ENCODE assay signal across 23 mouse cellular contexts in genomic region chr11:68997080-68997479, GRCm38 (mm10). TPM values are rescaled to one million over a fixed set of nuclear protein-coding genes. Genes with fewer than 3 reads are reported as not detected.
DNase-seq lines count a peak whose midpoint lies in the region; ATAC-seq and TF ChIP-seq lines count a peak whose summit lies in the region.
"Had no signal": no experiment of that assay in that cellular context is flagged by ENCODE, and none has a peak within 500 bp of the region (broad histone marks: within the 10 kb centered on the region; RNA-seq: fewer than 3 reads in every experiment).

No protein-coding gene starts in this region.

- H3K4me2 ChIP-seq in liver, postnatal 0 days (ENCODE audit: low read depth, low read length): no peak overlapping the region
- H3K4me2 ChIP-seq in liver, embryonic 12.5 days: no peak overlapping the region

- H3K27me3 ChIP-seq in liver, postnatal 0 days (ENCODE audit: insufficient read depth, low read length): no peaks in the 10 kb centered on the region
- no peaks in the 10 kb centered on the region for H3K27me3 ChIP-seq in liver, embryonic 12.5 days (replicated peaks)
- H3K27me3 ChIP-seq in MEL (ENCODE audit: control insufficient read depth in 1 of 2, insufficient read depth in 2 of 2, low read length in 2 of 2): no peaks in the 10 kb centered on the region
- H3K27me3 ChIP-seq: CH12.LX, Patski had no signal

- peaks cover 84% of the 10 kb centered on the region for H3K36me3 ChIP-seq in liver, postnatal 0 days (replicated peaks; ENCODE audit: insufficient read depth, low read length)
- peaks cover 98% of the 10 kb centered on the region for H3K36me3 ChIP-seq in liver, embryonic 12.5 days
- peaks cover 7 to 66% of the 10 kb centered on the region in 2 experiments; a peak in 3 of 4 replicates for H3K36me3 ChIP-seq in MEL (ENCODE audit: control insufficient read depth in 1 of 2, insufficient read depth in 2 of 2, low read length in 2 of 2)

- H3K9ac ChIP-seq in liver, postnatal 0 days (replicated peaks): peak overlapping the region; percentile 11; the same call in 1 of the 2 replicates
- H3K9ac ChIP-seq in liver, embryonic 12.5 days: no peak overlapping the region
- H3K9ac ChIP-seq in MEL (ENCODE audit: control insufficient read depth, low read depth, low read length, poor library complexity, severe bottlenecking): no peak overlapping the region

- TF ChIP-seq RAD21 in MEL (IDR thresholded peaks at IDR 0.05; ENCODE audit: low read depth, low read length): no peak

- 0 out of 2 replicates have a peak, but pooled peaks cover 2% of the 10 kb centered on the region for H3K79me2 ChIP-seq in MEL (ENCODE audit: control insufficient read depth, insufficient read depth, low read length, poor library complexity)

- DNase-seq in liver, postnatal 0 days: no peak
- no peak for DNase-seq in MEL (ENCODE audit: low read depth, low spot score)
- no peak for DNase-seq in cerebellum, postnatal 14 days
- no peak for DNase-seq in lung, postnatal 25 days (ENCODE audit: low spot score)
- DNase-seq: adrenal gland, adult 2 months; adrenal gland, adult 8-10 months; adrenal gland, postnatal 10 days; adrenal gland, postnatal 14 days; adrenal gland, postnatal 25 days; adrenal gland, postnatal 36 days; B cell, adult 2 months; cerebellum, adult 11 months; cerebellum, adult 11-12 months; cerebellum, adult 18-20 months had no signal

- no peak for ATAC-seq in liver, postnatal 0 days
- no peak for ATAC-seq in liver, embryonic 12.5 days
- ATAC-seq in megakaryocyte progenitor cell, adult 5-6 weeks (replicated peaks; ENCODE audit: poor library complexity): peak; percentile 61
- 0 out of 2 replicates have a peak, but pooled peaks have one; percentile 5 for ATAC-seq in megakaryocyte-erythroid progenitor cell, adult 5-6 weeks (replicated peaks; ENCODE audit: low FRiP score, low TSS enrichment, poor library complexity, severe bottlenecking)
- no peak for ATAC-seq in monocyte, adult 5-6 weeks (replicated peaks; ENCODE audit: insufficient number of reproducible peaks, low FRiP score, low TSS enrichment, poor library complexity, severe bottlenecking)
- ATAC-seq: activated CD4-positive, CD25-positive, alpha-beta regulatory T cell, adult 4 months; CD4-positive, CD25-positive, alpha-beta regulatory T cell, adult 4 months; Patski had no signal

- H3K27ac ChIP-seq in liver, postnatal 0 days (ENCODE audit: low read depth): no peak overlapping the region
- H3K27ac ChIP-seq in liver, embryonic 12.5 days: no peak overlapping the region
- H3K27ac ChIP-seq in MEL (ENCODE audit: control insufficient read depth, low read depth, low read length): no peak overlapping the region

- TF ChIP-seq POLR2A in MEL (IDR thresholded peaks at IDR 0.05; ENCODE audit: control insufficient read depth in 1 of 2, insufficient read depth in 1 of 2, low read depth in 1 of 2, low read length in 2 of 2, poor library complexity in 1 of 2): no peak

- no peak for TF ChIP-seq CTCF in liver, postnatal 0 days (IDR thresholded peaks at IDR 0.05; ENCODE audit: low read depth)
- TF ChIP-seq CTCF in MEL (IDR thresholded peaks at IDR 0.05 in 2 of 3, conservative IDR thresholded peaks at IDR 0.05 in 1 of 3; ENCODE audit: control insufficient read depth in 1 of 3, insufficient read depth in 1 of 3, low read depth in 2 of 3, low read length in 3 of 3, poor library complexity in 1 of 3, severe bottlenecking in 1 of 3): no peak

- 76% methylated on average over 4 of the region's 4 CpGs for WGBS in liver, postnatal 0 days (ENCODE audit: insufficient replicate concordance)
- WGBS in liver, embryonic 12.5 days (ENCODE audit: insufficient replicate concordance): 65% methylated on average over 4 of the region's 4 CpGs

- no peaks in the 10 kb centered on the region for H3K4me1 ChIP-seq in liver, postnatal 0 days (ENCODE audit: insufficient read depth)
- H3K4me1 ChIP-seq in liver, embryonic 12.5 days: peaks cover 10% of the 10 kb centered on the region
- peaks cover 3 to 10% of the 10 kb centered on the region in 2 experiments; a peak in 2 of 4 replicates for H3K4me1 ChIP-seq in MEL (ENCODE audit: control insufficient read depth in 1 of 2, insufficient read depth in 2 of 2, low read length in 2 of 2)

- H3K9me3 ChIP-seq in liver, postnatal 0 days (ENCODE audit: low read length): no peaks in the 10 kb centered on the region
- no peaks in the 10 kb centered on the region for H3K9me3 ChIP-seq in liver, embryonic 12.5 days (replicated peaks)
- H3K9me3 ChIP-seq in MEL (replicated peaks; ENCODE audit: insufficient read depth, low read length): no peaks in the 10 kb centered on the region
- H3K9me3 ChIP-seq: G1E had no signal

- no peak overlapping the region for H3K4me3 ChIP-seq in liver, postnatal 0 days (ENCODE audit: low read depth, low read length)
- no peak overlapping the region for H3K4me3 ChIP-seq in liver, embryonic 12.5 days
- H3K4me3 ChIP-seq in MEL (ENCODE audit: control insufficient read depth in 1 of 2, insufficient read depth in 1 of 2, low read depth in 2 of 2, low read length in 2 of 2): no peak overlapping the region

- no peak for TF ChIP-seq EP300 in liver, postnatal 0 days (IDR thresholded peaks at IDR 0.05; ENCODE audit: low read depth)
- TF ChIP-seq EP300 in MEL (IDR thresholded peaks at IDR 0.05; ENCODE audit: low read depth in 1 of 2, low read length in 2 of 2): peak; percentile 40 to 57; a peak in 2 of 4 replicates

RNA-seq across cellular contexts. Expression of gene Pfas, which starts 11.2 kb away (rescaled TPM):
- 8.9 and 10.6 TPM in 2 replicates for polyA plus RNA-seq in liver, postnatal 0 days (2015; fragmentation: Nextera tagmentation; extraction: Ambion mirVana)
- polyA plus RNA-seq in liver, embryonic 12.5 days (2016; fragmentation: Nextera tagmentation; extraction: Ambion mirVana): 42.2 and 44.4 TPM in 2 replicates
- total RNA-seq in MEL (2012; rRNA removed): 124 and 130 TPM in 2 replicates
- polyA plus RNA-seq in MEL (2012; ENCODE audit: insufficient read depth in 1 of 2, insufficient read length in 2 of 2, low read depth in 1 of 2, low replicate concordance in 2 of 2, missing spikeins in 1 of 2): 100 to 1,000 TPM in 1 of 2 experiments, 10 to 100 TPM in 1; 63.5 to 149 TPM
- total RNA-seq in megakaryocyte progenitor cell, adult 5-6 weeks (2015): 24.8 and 31.3 TPM in 2 replicates
- total RNA-seq in megakaryocyte progenitor cell, adult 5-6 weeks (2017): 34.9 and 48.8 TPM in 2 replicates
- 101 and 128 TPM in 2 replicates for total RNA-seq in megakaryocyte-erythroid progenitor cell, adult 5-6 weeks (2014; fragmentation: Nextera tagmentation)
- 53.9 and 77.9 TPM in 2 replicates for total RNA-seq in megakaryocyte-erythroid progenitor cell, adult 5-6 weeks (2017)
- total RNA-seq in monocyte, adult 5-6 weeks (2017): 7.1 to 9.6 TPM (median 7.4 TPM) in 3 replicates

RNA-seq across cellular contexts. Expression of gene Ctc1, which starts 18.6 kb away (rescaled TPM):
- 7.4 and 7.6 TPM in 2 replicates for polyA plus RNA-seq in liver, postnatal 0 days (2015; fragmentation: Nextera tagmentation; extraction: Ambion mirVana)
- polyA plus RNA-seq in liver, embryonic 12.5 days (2016; fragmentation: Nextera tagmentation; extraction: Ambion mirVana): 31.4 and 34.2 TPM in 2 replicates
- total RNA-seq in MEL (2012; rRNA removed): 16.0 and 19.5 TPM in 2 replicates
- 10 to 100 TPM in 1 of 2 experiments, not detected in 1; 59.1 TPM for polyA plus RNA-seq in MEL (2012; ENCODE audit: insufficient read depth in 1 of 2, insufficient read length in 2 of 2, low read depth in 1 of 2, low replicate concordance in 2 of 2, missing spikeins in 1 of 2)
- total RNA-seq in megakaryocyte progenitor cell, adult 5-6 weeks (2015): 27.8 and 33.7 TPM in 2 replicates
- total RNA-seq in megakaryocyte progenitor cell, adult 5-6 weeks (2017): 21.2 and 27.2 TPM in 2 replicates
- total RNA-seq in megakaryocyte-erythroid progenitor cell, adult 5-6 weeks (2014; fragmentation: Nextera tagmentation): 40.4 and 46.7 TPM in 2 replicates
- total RNA-seq in megakaryocyte-erythroid progenitor cell, adult 5-6 weeks (2017): 9.6 and 20.4 TPM in 2 replicates
- 4.1 to 16.3 TPM (median 12.3 TPM) in 3 replicates for total RNA-seq in monocyte, adult 5-6 weeks (2017)

RNA-seq across cellular contexts. Expression of gene Rangrf, which starts 22.1 kb away (rescaled TPM):
- polyA plus RNA-seq in liver, postnatal 0 days (2015; fragmentation: Nextera tagmentation; extraction: Ambion mirVana): 9.4 and 11.2 TPM in 2 replicates
- polyA plus RNA-seq in liver, embryonic 12.5 days (2016; fragmentation: Nextera tagmentation; extraction: Ambion mirVana): 54.7 and 61.0 TPM in 2 replicates
- 182 and 207 TPM in 2 replicates for total RNA-seq in MEL (2012; rRNA removed)
- 100 to 1,000 TPM in 1 of 2 experiments, not detected in 1; 159 TPM for polyA plus RNA-seq in MEL (2012; ENCODE audit: insufficient read depth in 1 of 2, insufficient read length in 2 of 2, low read depth in 1 of 2, low replicate concordance in 2 of 2, missing spikeins in 1 of 2)
- 91.0 and 123 TPM in 2 replicates for total RNA-seq in megakaryocyte progenitor cell, adult 5-6 weeks (2015)
- total RNA-seq in megakaryocyte progenitor cell, adult 5-6 weeks (2017): 46.3 and 54.1 TPM in 2 replicates
- total RNA-seq in megakaryocyte-erythroid progenitor cell, adult 5-6 weeks (2014; fragmentation: Nextera tagmentation): 240 and 254 TPM in 2 replicates
- total RNA-seq in megakaryocyte-erythroid progenitor cell, adult 5-6 weeks (2017): 69.1 and 104 TPM in 2 replicates
- total RNA-seq in monocyte, adult 5-6 weeks (2017): 1.9 to 10.1 TPM (median 2.6 TPM) in 3 replicates

RNA-seq across cellular contexts. Expression of gene Slc25a35, which starts 29.1 kb away (rescaled TPM):
- polyA plus RNA-seq in liver, postnatal 0 days (2015; fragmentation: Nextera tagmentation; extraction: Ambion mirVana): 0.60 and 0.94 TPM in 2 replicates
- 0.87 and 0.90 TPM in 2 replicates for polyA plus RNA-seq in liver, embryonic 12.5 days (2016; fragmentation: Nextera tagmentation; extraction: Ambion mirVana)
- total RNA-seq in MEL (2012; rRNA removed): 3.3 and 4.9 TPM in 2 replicates
- polyA plus RNA-seq in MEL (2012; ENCODE audit: insufficient read depth in 1 of 2, insufficient read length in 2 of 2, low read depth in 1 of 2, low replicate concordance in 2 of 2, missing spikeins in 1 of 2): 1 to 10 TPM in 1 of 2 experiments, not detected in 1; 3.3 TPM
- total RNA-seq in megakaryocyte progenitor cell, adult 5-6 weeks (2015): 2.2 and 2.8 TPM in 2 replicates
- total RNA-seq in megakaryocyte progenitor cell, adult 5-6 weeks (2017): 0.30 and 0.75 TPM in 2 replicates
- total RNA-seq in megakaryocyte-erythroid progenitor cell, adult 5-6 weeks (2014; fragmentation: Nextera tagmentation): 2.6 and 3.6 TPM in 2 replicates
- 1.1 and 4.5 TPM in 2 replicates for total RNA-seq in megakaryocyte-erythroid progenitor cell, adult 5-6 weeks (2017)
- 0.38 to 1.7 TPM in 2 of 3 replicates, not detected in the other for total RNA-seq in monocyte, adult 5-6 weeks (2017)

RNA-seq across cellular contexts. Expression of gene Arhgef15, which starts 39.8 kb away (rescaled TPM):
- 1.8 TPM in 2 replicates for polyA plus RNA-seq in liver, postnatal 0 days (2015; fragmentation: Nextera tagmentation; extraction: Ambion mirVana)
- 2.9 and 3.0 TPM in 2 replicates for polyA plus RNA-seq in liver, embryonic 12.5 days (2016; fragmentation: Nextera tagmentation; extraction: Ambion mirVana)
- total RNA-seq in MEL (2012; rRNA removed): 0.23 TPM in 1 of 2 replicates, not detected in the other
- under 1 TPM in 1 of 2 experiments, not detected in 1; 0.74 TPM for polyA plus RNA-seq in MEL (2012; ENCODE audit: insufficient read depth in 1 of 2, insufficient read length in 2 of 2, low read depth in 1 of 2, low replicate concordance in 2 of 2, missing spikeins in 1 of 2)
- not detected in 2 replicates for total RNA-seq in megakaryocyte progenitor cell, adult 5-6 weeks (2015)
- total RNA-seq in megakaryocyte progenitor cell, adult 5-6 weeks (2017): 0.04 and 0.98 TPM in 2 replicates
- total RNA-seq in megakaryocyte-erythroid progenitor cell, adult 5-6 weeks (2014; fragmentation: Nextera tagmentation): not detected in 2 replicates
- not detected in 2 replicates for total RNA-seq in megakaryocyte-erythroid progenitor cell, adult 5-6 weeks (2017)
- not detected in 3 replicates for total RNA-seq in monocyte, adult 5-6 weeks (2017)
- polyA plus RNA-seq: G1E had no signal

Comparison
In these comparisons a context has a peak if more than half of its experiments do, and no peak if none do; other contexts are left out.
1. ATAC-seq: peak in megakaryocyte progenitor cell, adult 5-6 weeks (single experiment) and megakaryocyte-erythroid progenitor cell, adult 5-6 weeks (single experiment); none in liver, postnatal 0 days (single experiment), liver, embryonic 12.5 days (single experiment) and monocyte, adult 5-6 weeks (single experiment).